In genomic region chr2:157021156-157021555, GRCm38 (mm10) we compare ENCODE assay signal across 20 mouse cellular contexts.
"Had no signal": no experiment of that assay in that cellular context is flagged by ENCODE, and none has a peak within 500 bp of the region (broad histone marks: within the 10 kb centered on the region; RNA-seq: fewer than 3 reads in every experiment).

No protein-coding gene starts in this region.

- H3K4me3 ChIP-seq: megakaryocyte, embryonic 14.5 days; midbrain, embryonic 13.5 days; midbrain, embryonic 15.5 days; myocyte; neural tube, embryonic 13.5 days; neural tube, embryonic 15.5 days had no signal

- H3K4me1 ChIP-seq: midbrain, embryonic 13.5 days; midbrain, embryonic 15.5 days; neural tube, embryonic 13.5 days; neural tube, embryonic 15.5 days had no signal

- H3K9me3 ChIP-seq: midbrain, embryonic 15.5 days; neural tube, embryonic 15.5 days had no signal

- DNase-seq: lung, adult 18-20 months; lung, embryonic 14.5 days; lung, postnatal 10 days; lung, postnatal 36 days; retina, postnatal 1 day; right cerebral cortex, adult 18-20 months; right cerebral cortex, postnatal 25 days; right cerebral cortex, postnatal 4 days; spleen, adult 18-20 months; thymus, adult 18-20 months; thymus, postnatal 14 days; thymus, postnatal 36 days had no signal

- ATAC-seq: midbrain, embryonic 13.5 days; midbrain, embryonic 15.5 days had no signal

- H3K27ac ChIP-seq: liver, embryonic 14.5 days; macrophage; midbrain, embryonic 13.5 days; midbrain, embryonic 15.5 days; neural tube, embryonic 13.5 days; neural tube, embryonic 15.5 days had no signal

- H3K27me3 ChIP-seq: megakaryocyte, embryonic 14.5 days; midbrain, embryonic 13.5 days; midbrain, embryonic 15.5 days; neural tube, embryonic 13.5 days; neural tube, embryonic 15.5 days had no signal
